Mouse (Mus musculus) lung, postnatal 25 days (tissue): ENCODE results near the gene P2rx4.
"Not testable (repeated sequence)": the region's sequence is repeated elsewhere in the genome, so short reads cannot be mapped to it uniquely, and the experiment has no call there.

Source experiments
- DNase-seq: peaks from one replicate; pipeline ENCODE4 v3.0.0; 2022; ENCODE audit warnings: low spot score

P2rx4 gene

DNA sequence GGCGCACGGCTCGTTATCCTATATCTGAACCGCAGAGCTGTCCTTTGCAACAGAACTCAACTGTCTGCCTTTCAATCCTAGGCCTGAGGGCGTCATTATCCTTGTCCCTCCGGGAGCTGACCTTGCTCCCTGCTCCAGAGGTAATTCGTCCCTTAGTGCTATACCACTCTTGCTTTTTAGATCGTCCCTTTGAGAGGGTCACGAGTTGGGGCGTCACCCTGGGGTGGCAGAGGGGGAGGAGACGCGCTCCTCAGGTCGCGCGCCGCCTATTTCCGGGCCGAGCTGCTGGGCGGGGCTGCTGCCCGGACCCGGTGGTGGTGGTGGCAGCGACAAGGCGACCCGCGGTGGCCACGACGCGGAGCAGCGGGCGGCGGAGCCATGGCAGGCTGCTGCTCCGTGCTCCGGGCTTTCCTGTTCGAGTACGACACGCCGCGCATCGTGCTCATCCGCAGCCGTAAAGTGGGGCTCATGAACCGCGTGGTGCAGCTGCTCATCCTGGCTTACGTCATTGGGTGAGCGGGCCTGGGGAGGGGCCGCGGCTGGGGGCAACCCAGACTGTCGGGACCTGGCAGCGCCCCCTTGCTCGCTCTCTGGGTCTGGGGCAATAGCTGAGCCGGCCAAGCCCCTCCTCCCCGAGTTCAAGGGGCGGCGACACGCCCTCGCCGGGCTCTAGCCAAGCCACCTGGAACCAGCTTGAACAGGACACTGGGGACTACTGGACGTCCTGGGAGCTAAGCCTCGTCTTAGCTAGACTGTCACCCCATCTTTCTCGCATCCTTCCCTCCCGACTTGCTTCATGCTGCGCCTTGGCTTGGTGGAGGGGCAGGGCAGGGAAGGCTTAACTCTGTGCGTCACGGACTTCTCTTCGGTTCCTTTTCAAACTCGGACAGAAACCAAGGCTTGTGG lies at the start of gene P2rx4:
TSS of gene P2rx4 (plus strand) at position 269 of the 906 bp plus-strand sequence.
- peak; percentile 90 for DNase-seq

DNA sequence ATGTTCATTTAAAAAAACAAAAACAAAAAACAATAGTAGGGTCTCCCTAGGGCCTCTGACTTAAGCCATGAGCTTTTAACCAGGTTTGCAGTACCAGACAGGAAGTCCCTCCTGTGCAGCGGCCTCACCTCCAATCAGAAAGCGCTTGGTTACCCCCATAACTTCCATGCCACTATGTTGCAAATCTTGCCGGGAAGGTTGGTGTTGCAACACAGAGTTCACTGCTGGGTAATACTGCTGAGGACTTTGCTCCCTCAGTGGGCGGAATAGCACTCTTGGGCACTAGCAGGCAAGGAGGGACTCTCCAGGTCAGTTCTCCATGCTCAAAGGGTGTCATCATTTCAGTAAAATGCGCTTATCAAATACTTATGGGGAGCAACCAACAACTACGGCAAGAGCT lies 44.8 kb upstream of the P2rx4 start:
- no peak for DNase-seq

DNA sequence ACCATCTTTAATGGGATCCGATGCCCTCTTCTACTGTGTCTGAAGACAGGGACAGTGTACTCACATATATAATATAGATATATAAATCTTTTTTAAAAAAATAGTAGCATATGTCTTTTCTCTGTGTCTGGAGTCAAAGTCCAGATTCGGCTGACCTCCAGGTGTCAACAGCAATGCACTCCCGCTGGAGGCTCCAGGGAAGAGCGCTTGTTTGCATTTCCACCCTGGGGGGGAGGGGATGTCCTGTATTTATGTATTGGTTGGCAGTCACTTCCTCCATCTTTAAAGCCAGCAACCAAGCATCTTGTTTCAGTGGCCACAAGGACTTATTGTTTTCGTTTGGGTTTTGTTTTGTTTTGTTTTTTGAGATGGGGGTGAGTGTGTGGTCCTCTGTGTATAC lies 42.3 kb upstream of the P2rx4 start:
- DNase-seq = no peak

DNA sequence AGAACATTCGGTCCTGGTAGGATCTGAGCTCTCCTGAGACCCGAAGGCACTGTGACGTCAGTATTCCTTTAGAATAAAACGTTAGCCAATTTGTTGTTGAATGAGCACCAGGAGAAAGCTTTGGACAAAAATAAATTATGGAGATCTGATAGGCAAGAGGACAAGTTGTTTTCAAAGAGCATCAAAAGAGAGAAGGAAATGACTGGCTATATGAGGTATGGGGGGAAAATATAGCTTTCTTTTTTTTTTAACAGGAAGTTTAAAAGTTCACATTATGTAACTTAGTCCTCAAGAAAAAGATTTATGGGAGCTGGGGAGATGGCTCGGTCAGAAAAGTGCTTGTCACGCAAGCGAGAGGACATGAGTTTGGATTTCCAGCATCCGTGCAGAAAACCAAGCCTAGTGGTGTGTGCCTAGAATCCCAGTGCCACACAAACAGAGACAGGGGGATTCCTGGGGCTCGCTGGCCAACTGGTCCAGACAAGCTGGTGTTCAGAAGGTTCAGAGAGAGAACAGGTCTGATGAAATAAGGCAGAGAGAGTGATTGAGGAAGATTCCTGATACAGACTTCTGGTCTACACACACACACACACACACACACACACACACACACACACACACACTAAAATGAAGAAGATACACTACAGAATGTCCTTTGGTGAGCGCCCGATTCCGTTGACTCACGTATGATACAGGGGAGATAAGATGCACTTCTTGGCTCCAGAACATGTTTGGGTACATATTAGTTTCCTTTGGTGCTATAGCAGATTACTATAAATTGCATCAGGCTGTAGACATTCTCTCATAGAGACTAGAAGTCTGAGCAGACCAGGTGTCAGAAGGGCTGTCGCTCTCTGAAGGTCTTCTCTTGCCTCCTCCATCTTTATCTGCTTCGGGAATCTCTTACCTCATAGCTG lies 38.1 kb upstream of the P2rx4 start:
- DNase-seq = no peak

DNA sequence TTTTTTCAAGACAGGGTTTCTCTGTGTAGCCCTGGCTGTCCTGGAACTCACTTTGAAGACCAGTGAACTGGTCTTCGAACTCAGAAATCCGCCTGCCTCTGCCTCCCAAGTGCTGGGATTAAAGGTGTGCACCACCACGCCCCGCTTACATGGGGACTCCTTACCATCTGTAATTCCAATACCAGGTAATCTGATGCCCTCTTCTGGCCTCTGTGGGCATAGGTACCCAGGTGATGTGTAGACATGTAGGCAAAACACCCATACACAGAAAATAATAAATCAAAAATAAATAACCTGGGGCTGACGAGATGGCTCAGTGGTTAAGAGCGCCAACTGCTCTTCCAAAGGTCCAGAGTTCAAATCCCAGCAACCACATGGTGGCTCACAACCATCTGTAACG lies 35.7 kb upstream of the P2rx4 start:
- DNase-seq = not testable (repeated sequence)

DNA sequence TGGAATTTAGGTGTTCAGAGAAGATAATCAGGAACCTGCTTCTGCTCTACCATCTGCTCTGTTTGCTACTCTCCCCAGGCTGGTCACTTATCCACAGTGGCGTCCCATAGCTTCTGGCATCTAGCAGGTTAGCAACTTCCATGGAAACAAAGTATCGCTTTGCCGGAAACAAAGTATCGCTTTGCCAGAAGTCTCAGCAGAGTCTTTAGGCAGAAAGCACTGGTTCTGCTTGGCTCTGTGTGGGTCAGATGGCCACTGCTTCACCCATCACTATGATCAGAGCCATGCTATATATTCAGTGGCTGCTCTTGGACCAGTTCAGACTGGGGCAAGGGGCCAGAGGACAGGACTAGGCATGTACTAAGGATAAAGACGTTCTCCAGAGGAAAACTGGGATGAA lies 35.0 kb upstream of the P2rx4 start:
- DNase-seq = no peak

DNA sequence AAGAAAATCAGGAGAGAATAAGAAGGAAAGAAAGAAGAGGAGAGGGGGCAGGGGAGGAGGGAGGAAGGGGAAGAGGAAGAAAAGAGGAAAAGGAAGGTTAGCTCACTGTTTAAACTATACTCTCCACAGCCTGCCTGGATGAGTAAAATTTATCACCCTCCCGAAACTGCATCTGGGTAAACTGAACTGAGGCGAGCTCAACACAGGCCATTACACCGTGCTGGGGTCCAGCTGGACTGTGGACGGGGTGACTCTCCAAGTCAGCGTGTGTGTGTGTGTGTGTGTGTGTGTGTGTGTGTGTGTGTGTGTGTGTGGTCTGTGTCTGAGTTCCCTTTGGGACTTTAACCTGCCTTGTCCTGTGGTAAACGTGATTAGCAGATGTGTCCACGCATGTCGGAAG lies 31.3 kb upstream of the P2rx4 start:
- DNase-seq = no peak

DNA sequence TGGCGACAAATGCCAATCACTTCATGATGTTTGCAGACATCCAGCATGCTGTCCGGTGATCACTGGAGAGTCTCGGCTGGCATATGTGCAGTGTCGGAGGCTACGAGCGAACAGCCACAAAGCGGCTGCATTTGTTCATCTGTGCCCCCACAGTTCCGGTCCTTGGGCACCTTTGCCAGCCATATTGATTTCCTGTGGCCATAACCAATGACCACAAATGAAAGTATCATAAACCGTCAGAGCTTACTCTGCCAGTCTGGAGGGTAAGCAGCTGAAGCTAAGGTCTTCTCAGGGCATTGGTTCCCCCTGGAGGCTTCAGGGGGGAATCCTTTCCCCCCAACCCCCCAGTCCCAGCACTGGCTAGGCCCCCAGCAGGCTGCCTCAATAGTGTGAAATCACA lies 29.4 kb upstream of the P2rx4 start:
- DNase-seq = no peak

DNA sequence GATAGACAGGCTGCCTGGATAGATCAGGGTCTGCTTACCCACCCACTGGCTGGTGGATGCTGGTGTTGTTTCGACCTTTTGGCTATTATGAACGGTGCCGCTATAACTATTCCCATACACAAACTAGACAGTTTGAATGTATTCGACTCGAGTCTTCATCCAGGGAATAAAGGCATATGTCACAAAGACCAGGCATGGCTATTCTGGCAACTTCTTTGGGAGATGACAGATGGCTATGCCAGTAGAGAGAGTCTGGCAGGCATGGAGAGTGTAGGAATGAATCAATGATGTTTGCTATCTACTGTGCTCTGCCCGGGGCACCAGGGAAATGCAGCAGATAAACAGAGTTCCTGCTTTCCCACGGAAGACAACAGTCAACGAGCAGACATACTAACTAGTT lies 27.5 kb upstream of the P2rx4 start:
- no peak for DNase-seq

DNA sequence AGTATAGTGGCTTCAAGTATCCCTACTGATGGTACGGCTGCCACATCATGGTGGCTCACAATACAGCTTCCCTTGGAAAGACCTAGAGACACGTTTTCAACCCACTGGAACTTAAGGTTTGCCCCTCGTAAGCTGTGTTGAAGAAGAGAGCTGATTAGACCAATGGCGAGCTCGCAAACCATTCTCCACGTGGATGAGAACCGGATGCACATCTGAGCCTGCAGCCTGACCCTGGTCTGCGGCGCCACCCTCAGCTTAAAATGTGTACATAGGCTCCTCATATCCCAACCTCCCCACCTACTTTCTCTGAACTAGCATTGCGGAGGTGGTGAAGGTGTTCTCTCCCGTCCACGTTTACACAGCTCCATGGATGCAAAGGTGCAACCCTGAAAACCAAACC lies 26.1 kb upstream of the P2rx4 start:
- no peak for DNase-seq

DNA sequence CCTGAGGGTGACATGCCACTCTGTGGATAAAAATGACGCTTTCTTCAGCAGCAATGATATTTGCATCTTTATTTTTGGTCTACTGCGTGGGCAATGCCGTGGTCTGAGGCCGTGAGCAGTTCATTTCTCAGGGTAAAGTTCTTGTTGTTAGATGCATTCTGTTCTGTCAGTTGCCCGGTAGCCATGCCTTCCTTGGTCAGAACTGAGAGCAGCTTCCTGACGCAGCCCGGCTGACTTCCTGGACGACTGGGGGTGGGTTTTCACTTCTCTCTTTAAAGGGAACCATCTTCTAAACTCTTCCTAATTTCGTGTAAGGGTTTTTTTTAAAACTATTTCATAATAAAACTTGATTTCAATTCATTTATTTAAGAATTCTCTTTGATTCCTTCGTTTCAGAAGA lies 23.4 kb upstream of the P2rx4 start:
- DNase-seq = no peak

DNA sequence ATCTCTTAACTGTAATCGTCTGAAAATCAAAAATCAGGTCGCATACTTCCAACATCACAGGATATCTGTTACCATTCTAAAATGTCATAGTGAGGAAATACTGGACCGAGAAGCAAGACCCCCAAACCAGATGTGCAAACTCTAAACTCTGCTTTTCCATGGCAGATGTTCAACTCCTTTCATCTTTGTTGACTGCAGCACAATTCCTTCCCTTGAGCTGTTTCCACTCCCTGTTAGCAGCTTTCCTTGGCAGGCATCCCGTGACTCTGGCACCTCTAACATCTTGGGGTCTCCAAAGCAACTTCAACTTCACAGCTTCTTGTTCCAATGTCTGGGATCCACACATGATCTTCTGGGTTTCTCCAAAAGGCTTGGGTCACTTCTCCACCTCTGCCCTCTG lies 20.0 kb upstream of the P2rx4 start:
- DNase-seq = no peak

DNA sequence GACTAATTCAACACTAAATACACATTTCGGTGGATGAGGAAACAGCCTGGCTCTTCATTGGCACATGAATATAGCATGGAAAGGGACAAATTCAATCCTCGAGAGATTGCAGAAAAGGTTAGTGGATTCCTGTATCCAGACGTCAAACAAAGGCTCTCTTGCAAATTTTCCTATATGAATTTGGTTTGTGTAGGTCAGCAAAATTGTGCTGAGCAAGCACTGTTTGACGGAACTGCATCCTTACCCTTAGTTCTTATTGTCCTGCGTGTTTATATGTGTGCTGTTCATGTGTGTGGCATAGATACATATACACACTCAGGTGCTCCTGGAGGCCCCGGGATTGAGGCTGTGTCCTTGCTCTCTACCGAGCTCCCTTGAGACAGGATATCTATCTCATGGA lies 18.2 kb upstream of the P2rx4 start:
- no peak for DNase-seq

DNA sequence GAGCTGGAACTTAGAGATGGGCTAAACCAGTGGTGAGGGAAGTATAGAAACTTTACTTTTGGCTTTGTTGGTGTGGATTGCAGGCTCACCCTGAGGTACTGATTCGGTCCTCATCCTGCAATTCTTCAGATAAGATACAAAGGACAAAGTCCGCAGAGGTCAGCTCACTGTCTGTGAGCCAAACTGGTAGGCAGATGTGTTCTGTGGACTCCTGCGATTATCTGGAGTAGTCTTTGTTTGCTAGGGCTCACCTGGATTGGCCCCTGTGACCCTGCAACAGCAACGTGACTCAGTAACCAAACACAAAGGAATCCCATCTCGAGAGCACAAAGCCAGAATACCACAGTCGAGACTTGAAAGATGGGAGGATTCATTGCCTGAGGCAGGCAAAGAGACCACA lies 16.9 kb upstream of the P2rx4 start:
- no peak for DNase-seq

DNA sequence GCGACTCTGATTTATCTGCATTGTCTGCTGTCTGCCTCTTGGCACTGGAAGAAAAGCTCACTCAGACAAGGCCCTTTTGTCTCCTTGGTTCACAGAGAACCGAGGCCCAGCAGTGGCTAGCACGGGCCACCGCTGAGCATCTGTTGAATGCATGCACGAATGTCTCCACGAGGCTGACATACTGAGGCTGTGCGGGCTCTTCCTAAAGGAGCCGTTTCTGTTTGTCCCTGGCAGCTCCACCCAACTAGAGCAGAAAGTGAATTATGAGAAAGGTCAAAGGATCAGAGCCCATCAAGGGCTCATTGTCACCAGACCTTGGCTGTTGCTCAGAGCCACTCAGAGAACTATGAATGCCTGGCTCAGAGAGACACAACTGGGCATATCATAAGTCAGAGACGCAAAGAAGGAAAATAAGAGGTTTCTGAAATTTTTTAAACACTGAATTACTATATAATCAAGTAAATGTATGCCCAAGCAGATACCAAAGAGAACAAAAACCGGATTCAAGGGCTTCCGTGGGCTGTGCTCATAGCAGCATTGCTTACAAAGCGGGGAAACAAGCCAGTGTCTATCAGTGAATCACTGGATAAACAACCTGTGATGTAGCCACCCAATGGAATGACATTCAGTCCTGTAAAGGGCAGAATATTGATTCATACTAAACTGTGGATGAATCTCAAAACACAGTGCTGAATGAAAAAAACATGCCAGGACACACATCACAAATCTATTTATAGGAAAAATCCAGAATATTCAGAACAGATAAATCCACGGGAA lies 13.7 kb upstream of the P2rx4 start:
- peak; percentile 33 for DNase-seq

DNA sequence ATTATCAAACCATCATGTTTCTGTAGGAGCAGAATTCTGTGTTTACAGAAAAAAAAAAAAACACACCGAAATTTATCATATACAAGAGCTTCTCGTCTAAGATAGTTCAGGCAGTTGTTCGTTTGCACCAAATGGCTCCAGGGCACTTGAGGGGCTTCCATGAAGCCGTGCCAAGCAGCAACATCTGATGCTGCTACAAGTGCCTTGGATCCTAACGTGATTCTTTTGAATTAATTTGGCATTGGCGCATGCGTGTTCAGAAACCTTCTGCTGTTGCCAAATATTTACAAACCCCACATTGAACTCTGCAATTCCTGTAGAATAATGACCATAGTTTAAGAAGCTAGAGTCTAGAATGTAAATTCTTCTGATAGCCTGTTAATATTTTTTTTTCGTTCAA lies 11.8 kb upstream of the P2rx4 start:
- no peak for DNase-seq

DNA sequence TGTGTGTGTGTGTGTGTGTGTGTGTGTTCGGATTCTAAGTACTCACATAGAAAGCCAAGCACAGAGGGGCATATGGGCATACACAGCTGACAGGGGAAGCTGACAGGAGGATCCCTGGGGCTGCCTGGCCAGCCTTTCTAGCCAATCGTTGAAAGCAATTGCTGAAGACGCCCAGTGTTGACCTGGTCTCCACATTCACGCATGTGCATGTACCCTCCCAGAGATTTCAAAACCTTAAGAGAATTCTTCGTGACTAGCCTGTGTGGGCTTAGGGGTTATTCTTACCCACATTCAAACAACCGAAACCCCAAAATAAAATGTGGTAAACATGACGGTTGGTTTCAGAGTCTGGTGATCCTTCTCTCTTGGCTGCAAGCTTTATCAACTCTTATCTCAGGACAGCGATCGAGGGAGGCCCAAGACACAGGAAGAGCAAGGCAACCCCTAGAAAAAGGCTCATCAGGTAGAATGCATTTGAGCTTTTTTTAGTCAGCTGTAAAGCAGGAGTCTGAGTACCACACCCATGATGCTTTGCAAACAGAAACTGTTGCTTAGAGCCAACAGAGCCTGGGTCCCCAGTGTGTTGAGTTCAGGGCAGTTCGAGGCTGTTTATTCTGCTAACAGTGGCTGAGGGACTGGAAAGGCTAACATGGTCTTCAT lies 9.2 kb upstream of the P2rx4 start:
- no peak for DNase-seq

DNA sequence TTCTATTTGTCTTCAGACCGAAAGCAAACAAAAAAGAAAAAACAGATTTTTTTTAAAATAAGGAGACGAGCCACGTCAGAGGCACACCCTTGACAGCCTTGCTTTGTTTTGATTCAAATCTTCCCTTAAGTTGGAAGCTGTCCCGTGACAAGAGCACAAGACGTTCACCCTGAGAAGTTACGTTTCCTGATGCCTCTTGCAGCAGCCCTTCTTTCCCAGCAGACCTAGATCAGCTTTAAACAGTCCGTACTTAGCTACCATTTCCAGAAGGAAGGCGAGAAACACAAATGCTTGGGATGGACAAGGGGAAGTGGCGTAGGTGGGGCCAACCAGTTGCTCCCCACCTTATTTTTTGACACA lies 8.7 kb upstream of the P2rx4 start:
- DNase-seq = peak; percentile 50

DNA sequence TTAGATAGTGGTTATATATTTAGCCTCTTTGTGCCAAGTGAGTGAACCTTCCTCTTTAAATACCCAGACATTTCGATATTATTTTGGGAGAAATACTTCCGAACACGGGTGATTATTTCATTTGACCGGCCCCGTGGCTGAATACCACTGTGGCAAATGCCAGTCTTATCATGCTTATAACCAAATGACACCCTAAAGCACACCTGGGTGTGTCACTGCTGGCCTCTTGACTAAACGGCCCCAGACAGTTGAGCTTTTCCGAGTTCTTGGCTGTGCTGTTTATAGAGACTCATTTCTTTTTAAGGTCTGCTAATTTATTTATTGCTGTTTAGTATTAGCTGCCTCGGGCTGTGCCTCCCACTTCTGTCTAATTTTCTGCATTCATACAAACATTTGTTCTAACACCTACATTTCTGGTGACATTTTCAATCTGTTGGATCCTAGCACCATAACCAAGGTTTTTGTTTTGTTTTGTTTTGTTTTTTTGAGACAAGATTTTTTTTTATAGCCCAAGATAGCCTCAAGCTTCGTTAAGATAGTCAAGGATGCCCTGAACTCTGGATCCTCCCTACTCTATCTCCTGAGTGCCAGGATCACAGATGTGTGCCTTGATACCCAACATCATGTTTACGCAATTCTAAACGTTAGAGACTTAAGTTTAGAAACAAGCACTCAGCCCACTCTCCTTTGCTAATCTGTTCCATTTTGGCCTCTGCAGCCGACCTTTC lies 7.1 kb upstream of the P2rx4 start:
- no peak for DNase-seq

DNA sequence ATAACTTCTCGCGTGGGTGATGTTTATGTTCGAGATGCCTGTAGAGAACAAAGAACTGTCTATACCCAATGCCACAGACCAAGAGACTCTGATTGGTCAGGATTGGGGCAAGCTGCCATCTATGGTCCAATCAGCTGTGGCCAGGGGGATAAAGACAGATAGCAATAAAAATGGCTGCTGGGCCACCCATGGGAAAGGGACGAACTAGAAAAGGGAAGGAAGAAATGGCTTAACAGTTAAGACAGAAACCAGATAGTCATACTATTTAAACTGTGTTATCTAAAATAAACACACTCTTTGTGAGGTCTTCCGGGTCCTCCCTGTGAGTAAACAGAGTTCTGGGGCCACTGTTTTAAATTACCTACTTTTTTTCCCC lies 6.5 kb upstream of the P2rx4 start:
- no peak for DNase-seq

DNA sequence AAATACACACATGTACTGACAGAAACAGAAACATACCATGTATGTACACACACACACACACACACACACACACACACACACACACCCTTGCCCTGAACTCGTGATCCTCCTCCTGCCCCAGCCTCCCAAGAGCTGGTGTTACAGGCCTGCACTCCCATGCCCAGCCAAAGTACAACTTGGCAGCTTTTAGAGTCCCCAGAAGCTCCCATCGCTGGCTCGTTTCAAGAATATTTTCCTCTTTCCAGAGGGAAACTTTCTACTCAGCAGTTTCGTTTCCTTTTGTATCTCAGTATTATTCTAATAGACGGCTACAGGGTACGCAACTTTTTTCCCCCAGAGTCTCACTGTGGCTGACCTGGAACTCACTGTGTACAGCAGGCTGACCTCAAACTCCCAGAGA lies 5.2 kb upstream of the P2rx4 start:
- no peak for DNase-seq
